Mouse (Mus musculus): ENCODE measurements at regions not wholly inside any gene's neighbourhood (a gene's known extent, or its start where the extent isn't known, plus 50 kb on each side); places are given as distances from the start of the nearest gene placed in this dataset. TPM values are rescaled to one million over a fixed set of nuclear protein-coding genes. Genes with fewer than 3 reads are reported as not detected.

DNA sequence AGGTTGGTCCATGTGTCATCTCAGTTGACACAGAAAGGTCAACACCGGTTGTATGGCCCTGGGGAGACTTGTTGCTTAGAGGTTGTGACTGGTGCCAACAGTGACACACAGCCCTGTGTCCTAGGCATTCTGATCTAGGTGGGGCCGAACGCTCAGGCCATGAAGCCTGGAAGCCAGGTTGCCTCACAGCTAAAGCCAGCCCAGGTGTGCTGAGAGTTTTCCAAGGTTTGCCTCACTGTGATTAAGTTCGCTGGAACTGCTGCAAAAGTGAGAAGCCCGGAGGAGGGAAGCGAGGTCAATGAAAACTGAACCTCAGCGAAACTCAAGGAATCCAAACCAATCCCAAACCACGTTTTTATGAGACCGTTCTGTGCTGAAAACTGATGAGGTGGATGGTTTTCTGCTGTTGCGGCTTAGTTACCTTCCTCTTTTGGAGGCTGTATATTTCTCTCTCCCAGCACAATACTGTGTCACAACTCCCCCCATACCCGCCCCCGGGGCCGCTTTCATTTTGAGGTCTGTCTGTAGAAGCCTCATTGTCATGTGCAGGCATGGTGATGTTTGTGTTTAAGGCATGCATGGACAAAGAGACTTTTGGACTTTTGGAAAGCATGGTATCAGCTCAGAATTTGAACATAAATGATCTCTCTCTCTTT is 56.2 kb upstream of the Marcks start:
- no peak overlapping the region for H3K4me3 ChIP-seq (ENCODE audit: low read depth, low read length)
- H3K36me3 ChIP-seq (ENCODE audit: control insufficient read depth, insufficient read depth): no peaks in the 10 kb centered on the region
- H3K27ac ChIP-seq (ENCODE audit: low read depth, low read length): no peak overlapping the region
- H3K27me3 ChIP-seq (replicated peaks; ENCODE audit: control insufficient read depth, insufficient read depth, low read length): no peaks in the 10 kb centered on the region
- ATAC-seq: no peak
- WGBS: 89% methylated on average over 13 of the region's 13 CpGs
- no peak overlapping the region for H3K4me2 ChIP-seq (replicated peaks; ENCODE audit: low read depth)
- no peak for TF ChIP-seq CTCF (IDR thresholded peaks at IDR 0.05; ENCODE audit: low read depth)
- H3K9ac ChIP-seq (ENCODE audit: low read depth, low read length): no peak overlapping the region
- no peaks in the 10 kb centered on the region for H3K9me3 ChIP-seq (ENCODE audit: control insufficient read depth)
- H3K4me1 ChIP-seq (replicated peaks; ENCODE audit: control insufficient read depth, insufficient read depth, low read length): no peaks in the 10 kb centered on the region

DNA sequence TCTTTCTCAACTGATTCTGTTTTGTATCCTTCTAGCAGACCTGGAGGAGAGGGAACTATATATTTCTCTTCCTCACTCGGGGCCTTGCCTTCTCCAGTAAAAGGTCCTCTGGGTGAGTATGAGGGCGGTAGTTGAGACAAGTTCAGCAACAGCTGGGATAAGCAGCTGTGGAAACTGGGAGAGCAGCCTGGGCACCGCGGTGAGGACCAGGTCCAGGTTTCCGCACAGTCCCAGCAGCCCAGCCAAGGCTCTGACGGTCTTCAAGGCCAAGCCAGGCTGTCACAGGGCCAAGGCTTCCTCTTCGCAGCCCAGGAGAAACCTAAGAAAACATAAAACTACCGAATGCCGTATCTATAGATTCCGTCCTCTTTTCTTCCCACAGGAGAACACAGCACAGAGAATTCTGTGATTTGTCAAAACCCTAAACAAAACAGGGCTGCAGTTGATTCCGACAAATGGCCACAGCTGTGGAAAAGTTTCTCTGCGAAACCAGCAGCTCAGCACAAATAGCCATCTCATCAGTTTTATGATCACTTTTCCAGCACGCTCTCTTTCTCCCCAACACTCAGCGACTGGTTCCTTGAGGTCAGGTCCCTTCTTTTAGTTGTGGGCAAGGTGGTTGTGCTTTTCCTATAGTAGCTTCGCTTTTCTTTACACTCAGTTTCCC is 55.5 kb upstream of the Marcks start:
- Histone ChIP-seq H3K4me1 (replicated peaks; ENCODE audit: control insufficient read depth, insufficient read depth, low read length) (no peaks in the 10 kb centered on the region), H3K27ac (ENCODE audit: low read depth, low read length) (peak overlapping the region; percentile 46; the same call in 1 of the 2 replicates), H3K4me3 (ENCODE audit: low read depth, low read length) (no peak overlapping the region), H3K27me3 (replicated peaks; ENCODE audit: control insufficient read depth, insufficient read depth, low read length) (no peaks in the 10 kb centered on the region), H3K9ac (ENCODE audit: low read depth, low read length) (no peak overlapping the region), H3K9me3 (ENCODE audit: control insufficient read depth) (no peaks in the 10 kb centered on the region), H3K36me3 (ENCODE audit: control insufficient read depth, insufficient read depth) (no peaks in the 10 kb centered on the region), H3K4me2 (replicated peaks; ENCODE audit: low read depth) (no peak overlapping the region; the same call in 1 of the 2 replicates)
- TF ChIP-seq CTCF (IDR thresholded peaks at IDR 0.05; ENCODE audit: low read depth): no peak
- WGBS: 73% methylated on average over 15 of the region's 15 CpGs
- ATAC-seq: no peak

DNA sequence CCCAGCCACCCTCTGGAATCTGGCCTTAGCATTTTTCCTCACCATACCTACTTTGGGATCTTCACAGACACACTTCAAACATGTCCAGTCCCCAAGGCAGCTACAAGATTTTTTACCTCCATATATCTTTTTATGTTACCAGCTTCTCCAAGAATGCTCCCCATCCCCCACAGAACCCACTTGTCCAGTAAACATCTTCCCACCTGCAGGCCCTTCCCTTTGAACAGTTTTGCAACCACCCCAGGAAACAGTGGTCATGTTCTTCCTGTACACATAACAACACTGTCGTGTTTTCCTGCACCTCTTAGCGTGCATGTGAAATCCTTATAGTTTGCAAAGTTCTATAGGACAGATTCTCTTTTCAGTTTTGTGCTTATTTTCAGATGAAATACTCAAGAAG is 53.9 kb upstream of the Marcks start:
- no peak overlapping the region for H3K4me3 ChIP-seq (ENCODE audit: low read depth, low read length)
- H3K27ac ChIP-seq (ENCODE audit: low read depth, low read length): no peak overlapping the region
- H3K4me2 ChIP-seq (replicated peaks; ENCODE audit: low read depth): no peak overlapping the region
- 85% methylated on average over 2 of the region's 2 CpGs for WGBS
- no peak for TF ChIP-seq CTCF (IDR thresholded peaks at IDR 0.05; ENCODE audit: low read depth)
- no peak for ATAC-seq
- no peaks in the 10 kb centered on the region for H3K4me1 ChIP-seq (replicated peaks; ENCODE audit: control insufficient read depth, insufficient read depth, low read length)
- no peaks in the 10 kb centered on the region for H3K9me3 ChIP-seq (ENCODE audit: control insufficient read depth)
- H3K27me3 ChIP-seq (replicated peaks; ENCODE audit: control insufficient read depth, insufficient read depth, low read length): no peaks in the 10 kb centered on the region
- H3K36me3 ChIP-seq (ENCODE audit: control insufficient read depth, insufficient read depth): no peaks in the 10 kb centered on the region
- no peak overlapping the region for H3K9ac ChIP-seq (ENCODE audit: low read depth, low read length)

DNA sequence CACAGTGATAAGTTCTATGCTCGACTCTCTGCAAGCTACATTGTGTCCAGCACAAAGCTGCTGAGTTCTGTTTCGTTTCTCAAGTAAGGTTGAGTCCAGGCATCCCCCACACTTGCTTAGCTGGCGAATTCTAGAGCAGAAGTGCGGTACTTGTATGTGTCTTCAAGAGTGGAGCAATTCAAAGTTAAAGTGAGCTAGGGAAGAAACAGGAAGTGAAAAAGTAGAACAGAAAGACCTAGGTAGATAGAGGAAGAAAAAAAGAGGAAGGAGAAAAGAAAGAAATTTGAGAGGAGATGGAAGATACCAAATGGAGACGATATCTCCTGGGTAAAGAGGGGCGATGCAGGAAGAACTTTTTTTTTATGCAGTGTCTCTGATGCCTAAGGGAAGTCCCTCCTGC is 51.4 kb upstream of the Marcks start:
- Histone ChIP-seq H3K9ac (ENCODE audit: low read depth, low read length) (no peak overlapping the region), H3K27ac (ENCODE audit: low read depth, low read length) (no peak overlapping the region), H3K27me3 (replicated peaks; ENCODE audit: control insufficient read depth, insufficient read depth, low read length) (no peaks in the 10 kb centered on the region), H3K36me3 (ENCODE audit: control insufficient read depth, insufficient read depth) (no peaks in the 10 kb centered on the region), H3K4me2 (replicated peaks; ENCODE audit: low read depth) (no peak overlapping the region), H3K9me3 (ENCODE audit: control insufficient read depth) (no peaks in the 10 kb centered on the region), H3K4me3 (ENCODE audit: low read depth, low read length) (no peak overlapping the region), H3K4me1 (replicated peaks; ENCODE audit: control insufficient read depth, insufficient read depth, low read length) (no peaks in the 10 kb centered on the region)
- TF ChIP-seq CTCF (IDR thresholded peaks at IDR 0.05; ENCODE audit: low read depth): no peak
- whole genome bisulfite sequencing: 85% methylated on average over 6 of the region's 6 CpGs
- no peak for ATAC-seq

Small RNA genes lying in the stretch of these regions (microRNA-seq; reads per million reads assigned to microRNA genes)
- gene Gm24710: not detected
